Mouse (Mus musculus): ENCODE measurements around the gene Pate2. TPM values are rescaled to one million over a fixed set of nuclear protein-coding genes. Genes with fewer than 3 reads are reported as not detected.

The Pate2 gene
- polyA plus RNA-seq, 1 experiment from 2014 or later, result 1.6 TPM

- WGBS, result 2% methylated on average over 31 of the region's 31 CpGs
- H3K27ac ChIP-seq (replicated peaks), result peak overlapping the region; percentile 88
- no peaks in the 10 kb centered on the region for H3K9me3 ChIP-seq
- peaks cover 21% of the 10 kb centered on the region for H3K4me1 ChIP-seq
- H3K36me3 ChIP-seq (replicated peaks), result peaks cover 38% of the 10 kb centered on the region
- H3K4me3 ChIP-seq, result peak overlapping the region; percentile 75
- peaks cover 14% of the 10 kb centered on the region for H3K27me3 ChIP-seq (replicated peaks; ENCODE audit: low read depth, poor library complexity, severe bottlenecking)
- peak; percentile 93 for DNase-seq (ENCODE audit: low spot score)
Observed at GRCm38 (mm10) chr9:35559009-35559890, 10.8 kb upstream of the Pate2 start.

GRCm38 (mm10) chr9:35561076-35561475 is 9.0 kb upstream of the Pate2 start:
- no peak overlapping the region for H3K4me3 ChIP-seq
- H3K27me3 ChIP-seq (replicated peaks; ENCODE audit: low read depth, poor library complexity, severe bottlenecking), result peaks cover 14% of the 10 kb centered on the region
- DNase-seq (ENCODE audit: low spot score), result no peak
- H3K4me1 ChIP-seq, result peaks cover 21% of the 10 kb centered on the region
- peaks cover 55% of the 10 kb centered on the region for H3K36me3 ChIP-seq (replicated peaks)
- no peak overlapping the region for H3K27ac ChIP-seq (replicated peaks)
- no peaks in the 10 kb centered on the region for H3K9me3 ChIP-seq
- WGBS, result 94% methylated on average over 11 of the region's 11 CpGs

GRCm38 (mm10) chr9:35561583-35561982 is 8.5 kb upstream of the Pate2 start:
- H3K4me1 ChIP-seq, result peaks cover 21% of the 10 kb centered on the region
- H3K27ac ChIP-seq (replicated peaks), result no peak overlapping the region
- 91% methylated on average over 6 of the region's 6 CpGs for WGBS
- no peak for DNase-seq (ENCODE audit: low spot score)
- H3K27me3 ChIP-seq (replicated peaks; ENCODE audit: low read depth, poor library complexity, severe bottlenecking), result peaks cover 12% of the 10 kb centered on the region
- H3K9me3 ChIP-seq, result no peaks in the 10 kb centered on the region
- peaks cover 60% of the 10 kb centered on the region for H3K36me3 ChIP-seq (replicated peaks)
- no peak overlapping the region for H3K4me3 ChIP-seq

- no peak overlapping the region for H3K27ac ChIP-seq (replicated peaks)
- H3K36me3 ChIP-seq (replicated peaks), result peaks cover 80% of the 10 kb centered on the region
- DNase-seq (ENCODE audit: low spot score), result no peak
- 91% methylated on average over 5 of the region's 5 CpGs for WGBS
- no peaks in the 10 kb centered on the region for H3K9me3 ChIP-seq
- no peak overlapping the region for H3K4me3 ChIP-seq
- no peaks in the 10 kb centered on the region for H3K27me3 ChIP-seq (replicated peaks; ENCODE audit: low read depth, poor library complexity, severe bottlenecking)
- H3K4me1 ChIP-seq, result peaks cover 21% of the 10 kb centered on the region
Observed at GRCm38 (mm10) chr9:35564536-35565240, 5.4 kb upstream of the Pate2 start.

GRCm38 (mm10) chr9:35567995-35568394 is 2.1 kb upstream of the Pate2 start:
- WGBS, result 82% methylated on average over 3 of the region's 3 CpGs
- peaks cover 53% of the 10 kb centered on the region for H3K36me3 ChIP-seq (replicated peaks)
- DNase-seq (ENCODE audit: low spot score), result no peak

GRCm38 (mm10) chr9:35570663-35571062 is 579 bp downstream of the Pate2 start:
- peak overlapping the region; percentile 71 for H3K4me3 ChIP-seq
- WGBS, result 9% methylated on average over 5 of the region's 5 CpGs
- H3K9me3 ChIP-seq, result no peaks in the 10 kb centered on the region
- H3K27me3 ChIP-seq (replicated peaks; ENCODE audit: low read depth, poor library complexity, severe bottlenecking), result peaks cover 22% of the 10 kb centered on the region
- no peak for DNase-seq (ENCODE audit: low spot score)
- H3K36me3 ChIP-seq (replicated peaks), result peaks cover 28% of the 10 kb centered on the region
- H3K4me1 ChIP-seq, result peaks cover 24% of the 10 kb centered on the region
- peak overlapping the region; percentile 94 for H3K27ac ChIP-seq (replicated peaks)

More at GRCm38 (mm10) chr9:35567995-35568394, 2.1 kb upstream of the Pate2 start:
- no peaks in the 10 kb centered on the region for H3K9me3 ChIP-seq
- no peaks in the 10 kb centered on the region; the same call in 1 of the 2 replicates for H3K27me3 ChIP-seq (replicated peaks; ENCODE audit: low read depth, poor library complexity, severe bottlenecking)
- H3K27ac ChIP-seq (replicated peaks), result no peak overlapping the region
- H3K4me1 ChIP-seq, result peaks cover 17% of the 10 kb centered on the region
- 0 out of 2 replicates have a peak overlapping the region, but pooled peaks have one; percentile 71 for H3K4me3 ChIP-seq

- peaks cover 10% of the 10 kb centered on the region for H3K4me1 ChIP-seq
- no peak overlapping the region for H3K27ac ChIP-seq (replicated peaks)
- no peaks in the 10 kb centered on the region for H3K9me3 ChIP-seq
- H3K4me3 ChIP-seq, result peak overlapping the region; percentile 51
- H3K27me3 ChIP-seq (replicated peaks; ENCODE audit: low read depth, poor library complexity, severe bottlenecking), result peaks cover 33% of the 10 kb centered on the region
- DNase-seq (ENCODE audit: low spot score), result peak; percentile 41
- 3% methylated on average over 32 of the region's 32 CpGs for WGBS
- no peaks in the 10 kb centered on the region for H3K36me3 ChIP-seq (replicated peaks)
Observed at GRCm38 (mm10) chr9:35574416-35574815, 4.3 kb downstream of the Pate2 start.

GRCm38 (mm10) chr9:35587674-35588073 is 17.6 kb downstream of the Pate2 start:
- Histone ChIP-seq H3K4me1 (no peaks in the 10 kb centered on the region), H3K36me3 (replicated peaks) (no peaks in the 10 kb centered on the region), H3K4me3 (no peak overlapping the region), H3K27me3 (replicated peaks; ENCODE audit: low read depth, poor library complexity, severe bottlenecking) (no peaks in the 10 kb centered on the region), H3K9me3 (no peaks in the 10 kb centered on the region), H3K27ac (replicated peaks) (no peak overlapping the region)
- WGBS, result 54% methylated on average over 1 of the region's 1 CpGs
- DNase-seq (ENCODE audit: low spot score), result no peak

- DNase-seq (ENCODE audit: low spot score), result no peak
- Histone ChIP-seq H3K9me3 (peaks cover 3% of the 10 kb centered on the region; the same call in 1 of the 2 replicates), H3K4me1 (no peaks in the 10 kb centered on the region), H3K27me3 (replicated peaks; ENCODE audit: low read depth, poor library complexity, severe bottlenecking) (no peaks in the 10 kb centered on the region), H3K4me3 (no peak overlapping the region), H3K36me3 (replicated peaks) (no peaks in the 10 kb centered on the region), H3K27ac (replicated peaks) (no peak overlapping the region)
- WGBS, result 18% methylated on average over 2 of the region's 2 CpGs
Observed at GRCm38 (mm10) chr9:35592903-35593302, 22.8 kb downstream of the Pate2 start.

- WGBS, result 71% methylated on average over 8 of the region's 8 CpGs
- Histone ChIP-seq H3K27me3 (replicated peaks; ENCODE audit: low read depth, poor library complexity, severe bottlenecking) (no peaks in the 10 kb centered on the region), H3K9me3 (no peaks in the 10 kb centered on the region), H3K4me1 (no peaks in the 10 kb centered on the region), H3K4me3 (no peak overlapping the region), H3K27ac (replicated peaks) (no peak overlapping the region), H3K36me3 (replicated peaks) (no peaks in the 10 kb centered on the region)
- no peak for DNase-seq (ENCODE audit: low spot score)
Observed at GRCm38 (mm10) chr9:35607647-35608405, 37.7 kb downstream of the Pate2 start.

GRCm38 (mm10) chr9:35611841-35612240 is 41.8 kb downstream of the Pate2 start, which contains the start of gene Pate4:
Pate4 (minus strand) TSS chr9:35611941.
- Histone ChIP-seq H3K27me3 (replicated peaks; ENCODE audit: low read depth, poor library complexity, severe bottlenecking) (no peaks in the 10 kb centered on the region), H3K9me3 (no peaks in the 10 kb centered on the region), H3K27ac (replicated peaks) (no peak within 1 kb of the TSS), H3K36me3 (replicated peaks) (no peaks in the 10 kb centered on the region), H3K4me1 (no peaks in the 10 kb centered on the region), H3K4me3 (no peak within 1 kb of the TSS)
- no peak for DNase-seq (ENCODE audit: low spot score)
- WGBS, result 87% methylated on average over 1 of the region's 1 CpGs

GRCm38 (mm10) chr9:35614005-35614404 is 43.9 kb downstream of the Pate2 start:
- no peak overlapping the region for H3K27ac ChIP-seq (replicated peaks)
- no peak overlapping the region for H3K4me3 ChIP-seq
- no peaks in the 10 kb centered on the region for H3K9me3 ChIP-seq
- H3K27me3 ChIP-seq (replicated peaks; ENCODE audit: low read depth, poor library complexity, severe bottlenecking), result no peaks in the 10 kb centered on the region
- H3K36me3 ChIP-seq (replicated peaks), result no peaks in the 10 kb centered on the region
- no peaks in the 10 kb centered on the region for H3K4me1 ChIP-seq
- DNase-seq (ENCODE audit: low spot score), result no peak
- WGBS, result 22% methylated on average over 2 of the region's 2 CpGs

Measured in embryonic facial prominence, embryonic 10.5 days (tissue).